8 mouse cellular contexts compared by ENCODE assay signal in the genomic region with DNA sequence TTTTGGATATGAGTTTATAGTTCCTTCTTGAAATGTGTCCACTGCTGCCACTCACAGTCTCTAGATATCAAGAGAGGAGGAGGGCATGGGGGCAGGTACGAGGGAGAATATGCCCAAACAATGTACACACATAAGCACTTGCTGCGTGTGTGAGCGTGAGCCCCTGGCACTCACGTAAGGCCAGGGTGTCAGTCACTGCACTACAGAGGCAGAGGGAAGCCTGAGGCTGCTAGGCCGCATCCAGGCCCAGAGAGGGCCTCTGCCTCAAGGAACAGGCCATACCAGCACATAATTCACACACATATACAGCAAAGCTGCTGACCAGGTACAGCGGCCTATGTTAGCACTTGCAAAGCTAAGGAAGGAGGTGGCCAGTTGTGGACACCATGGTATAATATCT. TPM values are rescaled to one million over a fixed set of nuclear protein-coding genes. Genes with fewer than 3 reads are reported as not detected.
A peak's percentile ranks its signal among the peaks of the same experiment; 100 is the strongest.
DNase-seq lines count a peak whose midpoint lies in the region; ATAC-seq and TF ChIP-seq lines count a peak whose summit lies in the region.

No protein-coding gene starts in this region.

- 90% methylated on average over 6 of the region's 6 CpGs for WGBS in kidney, embryonic 14.5 days
- 70% methylated on average over 6 of the region's 6 CpGs for whole genome bisulfite sequencing in embryonic facial prominence, embryonic 15.5 days
- WGBS in limb, embryonic 14.5 days: 90% methylated on average over 6 of the region's 6 CpGs

- H3K4me3 ChIP-seq in kidney, embryonic 14.5 days (ENCODE audit: low read length): 0 out of 2 replicates have a peak overlapping the region, but pooled peaks have one; percentile 7
- H3K4me3 ChIP-seq in G1E (ENCODE audit: low read depth, low read length): peak overlapping the region; percentile 66; the same call in 1 of the 2 replicates
- 0 out of 2 replicates have a peak overlapping the region, but pooled peaks have one; percentile 100 for H3K4me3 ChIP-seq in embryonic facial prominence, embryonic 15.5 days (replicated peaks)
- H3K4me3 ChIP-seq in limb, embryonic 14.5 days (replicated peaks; ENCODE audit: low read length): 0 out of 2 replicates have a peak overlapping the region, but pooled peaks have one; percentile 96

- H3K36me3 ChIP-seq in kidney, embryonic 14.5 days (ENCODE audit: control insufficient read depth, insufficient read depth, low read length): peaks cover 19% of the 10 kb centered on the region
- H3K36me3 ChIP-seq in G1E (replicated peaks): peaks cover 35% of the 10 kb centered on the region
- H3K36me3 ChIP-seq in embryonic facial prominence, embryonic 15.5 days: peaks cover 17% of the 10 kb centered on the region
- H3K36me3 ChIP-seq in limb, embryonic 14.5 days (ENCODE audit: control insufficient read depth, insufficient read depth, low read length): peaks cover 19% of the 10 kb centered on the region

- peaks cover 16% of the 10 kb centered on the region for H3K4me1 ChIP-seq in kidney, embryonic 14.5 days (ENCODE audit: control insufficient read depth, insufficient read depth, low read length)
- peaks cover 33% of the 10 kb centered on the region for H3K4me1 ChIP-seq in G1E (ENCODE audit: insufficient read depth, low read depth, low read length)
- peaks cover 17% of the 10 kb centered on the region for H3K4me1 ChIP-seq in embryonic facial prominence, embryonic 15.5 days
- peaks cover 19% of the 10 kb centered on the region for H3K4me1 ChIP-seq in limb, embryonic 14.5 days (ENCODE audit: control insufficient read depth, insufficient read depth, low read length)

- intact Hi-C loops in left cerebral cortex, postnatal 10 days (cut with DNase I): no loop called here

- no peak for TF ChIP-seq CTCF in G1E (IDR thresholded peaks at IDR 0.05; ENCODE audit: low read depth, low read length)

- H3K9me3 ChIP-seq in kidney, embryonic 14.5 days (ENCODE audit: control insufficient read depth, low read length): no peaks in the 10 kb centered on the region
- H3K9me3 ChIP-seq in G1E (replicated peaks): no peaks in the 10 kb centered on the region
- no peaks in the 10 kb centered on the region for H3K9me3 ChIP-seq in embryonic facial prominence, embryonic 15.5 days (replicated peaks)
- no peaks in the 10 kb centered on the region for H3K9me3 ChIP-seq in limb, embryonic 14.5 days (ENCODE audit: control insufficient read depth, low read length)

- ATAC-seq in kidney, embryonic 14.5 days (ENCODE audit: low FRiP score, low TSS enrichment): no peak
- no peak for ATAC-seq in G1E (ENCODE audit: extremely low read depth, insufficient number of reproducible peaks, low FRiP score, poor library complexity, severe bottlenecking)
- ATAC-seq in embryonic facial prominence, embryonic 15.5 days (ENCODE audit: insufficient number of reproducible peaks, low FRiP score, low TSS enrichment, low read depth): no peak
- ATAC-seq in limb, embryonic 14.5 days (ENCODE audit: low FRiP score, low read depth): no peak

- H3K9ac ChIP-seq in kidney, embryonic 14.5 days (ENCODE audit: low read depth, low read length): peak overlapping the region; percentile 35; the same call in 1 of the 2 replicates
- H3K9ac ChIP-seq in embryonic facial prominence, embryonic 15.5 days: 0 out of 2 replicates have a peak overlapping the region, but pooled peaks have one; percentile 7
- no peak overlapping the region for H3K9ac ChIP-seq in limb, embryonic 14.5 days (ENCODE audit: low read depth, low read length, severe bottlenecking)

- H3K4me2 ChIP-seq in kidney, embryonic 14.5 days (replicated peaks; ENCODE audit: low read depth, low read length): no peak overlapping the region; the same call in 1 of the 2 replicates
- H3K4me2 ChIP-seq in embryonic facial prominence, embryonic 15.5 days (replicated peaks): peak overlapping the region; percentile 66
- H3K4me2 ChIP-seq in limb, embryonic 14.5 days (replicated peaks; ENCODE audit: low read depth, low read length, severe bottlenecking): peak overlapping the region; percentile 58

- no peak overlapping the region for H3K27ac ChIP-seq in kidney, embryonic 14.5 days (ENCODE audit: low read depth, low read length)
- no peak overlapping the region for H3K27ac ChIP-seq in embryonic facial prominence, embryonic 15.5 days (replicated peaks)
- no peak overlapping the region for H3K27ac ChIP-seq in limb, embryonic 14.5 days (replicated peaks; ENCODE audit: low read depth, low read length)

- no peak for DNase-seq in kidney, postnatal 36 days
- DNase-seq in G1E (ENCODE audit: low spot score): no peak
- DNase-seq in limb, embryonic 14.5 days (ENCODE audit: low spot score): no peak
- DNase-seq in left cerebral cortex, postnatal 10 days (ENCODE audit: extremely low spot score in 1 of 2, low spot score in 2 of 2): no peak
- DNase-seq in retina, postnatal 1 day: no peak
- no peak for DNase-seq in ovary, adult 18-20 months (ENCODE audit: low spot score)

- H3K27me3 ChIP-seq in kidney, embryonic 14.5 days (ENCODE audit: control insufficient read depth, insufficient read depth, low read length): no peaks in the 10 kb centered on the region
- peaks cover 6% of the 10 kb centered on the region for H3K27me3 ChIP-seq in G1E (ENCODE audit: insufficient read depth, low read length)
- H3K27me3 ChIP-seq in embryonic facial prominence, embryonic 15.5 days: no peaks in the 10 kb centered on the region
- no peaks in the 10 kb centered on the region for H3K27me3 ChIP-seq in limb, embryonic 14.5 days (ENCODE audit: control insufficient read depth, insufficient read depth, low read length)

- no peak for TF ChIP-seq POLR2A in limb, embryonic 14.5 days (IDR thresholded peaks at IDR 0.05; ENCODE audit: borderline replicate concordance, extremely low read depth, insufficient read depth, insufficient read length)

RNA-seq across cellular contexts. Expression of gene Slc30a5, which starts 2.1 kb away (rescaled TPM):
- polyA plus RNA-seq in kidney, embryonic 14.5 days (2014; fragmentation: Nextera tagmentation; extraction: Ambion mirVana): 33.9 and 65.9 TPM in 2 replicates
- total RNA-seq in G1E (2014; fragmentation: Nextera tagmentation) (72.5 and 82.3 TPM in 2 replicates), G1E (2017) (86.3 and 91.1 TPM in 2 replicates)
- 7.5 and 10.0 TPM in 2 replicates for polyA plus RNA-seq in G1E (2012)
- 57.2 and 60.0 TPM in 2 replicates for polyA plus RNA-seq in embryonic facial prominence, embryonic 15.5 days (2015; fragmentation: Nextera tagmentation; extraction: Ambion mirVana)
- polyA plus RNA-seq in limb, embryonic 14.5 days (2012; rRNA removed): 69.0 and 69.2 TPM in 2 replicates
- 70.9 and 73.5 TPM in 2 replicates for polyA plus RNA-seq in limb, embryonic 14.5 days (2014; fragmentation: Nextera tagmentation; extraction: Ambion mirVana)
- 10 to 100 TPM; 40.1 to 42.8 TPM for total RNA-seq in left cerebral cortex, postnatal 10 days (2021)

RNA-seq across cellular contexts. Expression of gene Ccnb1, which starts 44.8 kb away (rescaled TPM):
- 289 and 315 TPM in 2 replicates for polyA plus RNA-seq in kidney, embryonic 14.5 days (2014; fragmentation: Nextera tagmentation; extraction: Ambion mirVana)
- 275 and 281 TPM in 2 replicates for total RNA-seq in G1E (2014; fragmentation: Nextera tagmentation)
- total RNA-seq in G1E (2017): 312 and 341 TPM in 2 replicates
- 6.0 and 7.1 TPM in 2 replicates for polyA plus RNA-seq in G1E (2012)
- 167 and 170 TPM in 2 replicates for polyA plus RNA-seq in embryonic facial prominence, embryonic 15.5 days (2015; fragmentation: Nextera tagmentation; extraction: Ambion mirVana)
- polyA plus RNA-seq in limb, embryonic 14.5 days (2012; rRNA removed): 131 and 135 TPM in 2 replicates
- polyA plus RNA-seq in limb, embryonic 14.5 days (2014; fragmentation: Nextera tagmentation; extraction: Ambion mirVana): 193 and 195 TPM in 2 replicates
- total RNA-seq in left cerebral cortex, postnatal 10 days (2021): 1 to 10 TPM; 3.9 to 6.5 TPM

RNA-seq across cellular contexts. Expression of gene Cenph, which starts 55.4 kb away (rescaled TPM):
- 49.7 and 59.4 TPM in 2 replicates for polyA plus RNA-seq in kidney, embryonic 14.5 days (2014; fragmentation: Nextera tagmentation; extraction: Ambion mirVana)
- total RNA-seq in G1E (2014; fragmentation: Nextera tagmentation) (72.2 and 79.8 TPM in 2 replicates), G1E (2017) (82.8 and 98.3 TPM in 2 replicates)
- 45.1 and 53.4 TPM in 2 replicates for polyA plus RNA-seq in G1E (2012)
- 26.1 and 29.6 TPM in 2 replicates for polyA plus RNA-seq in embryonic facial prominence, embryonic 15.5 days (2015; fragmentation: Nextera tagmentation; extraction: Ambion mirVana)
- 22.1 and 29.4 TPM in 2 replicates for polyA plus RNA-seq in limb, embryonic 14.5 days (2012; rRNA removed)
- 28.5 and 29.3 TPM in 2 replicates for polyA plus RNA-seq in limb, embryonic 14.5 days (2014; fragmentation: Nextera tagmentation; extraction: Ambion mirVana)
- total RNA-seq in left cerebral cortex, postnatal 10 days (2021): 1 to 10 TPM; 1.8 to 3.1 TPM

Comparison
In these comparisons a context has a peak if more than half of its experiments do, and no peak if none do; other contexts are left out.
1. H3K4me3 ChIP-seq: peak in every context shown above with its lines; median percentile 100 in embryonic facial prominence, embryonic 15.5 days; 96 in limb, embryonic 14.5 days; 66 in G1E; 7 in kidney, embryonic 14.5 days.
2. RNA of gene Ccnb1, which starts 44.8 kb away (polyA plus RNA-seq): 289 to 315 TPM in kidney, embryonic 14.5 days, 131 to 195 TPM in limb, embryonic 14.5 days and 167 to 170 TPM in embryonic facial prominence, embryonic 15.5 days; 6.0 to 7.1 TPM in G1E; every median in the first group is over 10 times any median in the second.